Mouse (Mus musculus) embryonic facial prominence, embryonic 12.5 days (tissue): ENCODE measurements at regions not wholly inside any gene's neighbourhood (a gene's known extent, or its start where the extent isn't known, plus 50 kb on each side); places are given as distances from the start of the nearest gene placed in this dataset.
"Not testable (repeated sequence)": the region's sequence is repeated elsewhere in the genome, so short reads cannot be mapped to it uniquely, and the experiment has no call there.

Source experiments
- ATAC-seq: fragments of 200-750 bp; cut with Nextera tagmentation; 2 replicates; pipeline ENCODE4 v1.8.0; 2017; ENCODE audit not compliant: insufficient number of reproducible peaks, insufficient read depth, low FRiP score, low TSS enrichment
- H3K27ac ChIP-seq: fragments of 300-500 bp; sonication (generic); 2 replicates; pipeline ENCODE4 v1.5.1; 2016; ENCODE audit warnings: mild to moderate bottlenecking
- H3K27me3 ChIP-seq: fragments of 300-500 bp; sonication (generic); 2 replicates; pipeline ENCODE4 v1.6.1; 2016; ENCODE audit warnings: mild to moderate bottlenecking, moderate library complexity
- H3K36me3 ChIP-seq: fragments of 300-500 bp; sonication (generic); 2 replicates; pipeline ENCODE4 v1.6.1; 2016; ENCODE audit warnings: mild to moderate bottlenecking
- H3K4me1 ChIP-seq: fragments of 300-500 bp; sonication (generic); 2 replicates; pipeline ENCODE4 v1.6.1; 2016
- H3K4me2 ChIP-seq: fragments of 300-500 bp; sonication (generic); replicated peaks from 2 replicates; pipeline ENCODE4 v1.6.1; 2016; ENCODE audit warnings: mild to moderate bottlenecking, moderate library complexity
- H3K4me3 ChIP-seq: fragments of 300-500 bp; sonication (generic); 2 replicates; pipeline ENCODE4 v1.5.1; 2016; ENCODE audit warnings: mild to moderate bottlenecking
- H3K9ac ChIP-seq: fragments of 300-500 bp; sonication (generic); 2 replicates; pipeline ENCODE4 v1.6.1; 2016; ENCODE audit warnings: mild to moderate bottlenecking, moderate library complexity
- H3K9me3 ChIP-seq: fragments of 300-500 bp; sonication (generic); 2 replicates; pipeline ENCODE4 v1.6.1; 2016; ENCODE audit warnings: mild to moderate bottlenecking, moderate library complexity
- WGBS: fragments of 180-500 bp; shearing (Covaris S2); methylation state at CpG from one replicate; pipeline ENCODE4 v1.1.7; 2016; 5-methylcytosine and 5-hydroxymethylcytosine counted together

- H3K27ac ChIP-seq = no peak overlapping the region
- H3K9ac ChIP-seq = no peak overlapping the region
- no peaks in the 10 kb centered on the region for H3K9me3 ChIP-seq
- H3K4me2 ChIP-seq = no peak overlapping the region
- H3K4me3 ChIP-seq = no peak overlapping the region
- H3K27me3 ChIP-seq = no peaks in the 10 kb centered on the region
- peaks cover 5% of the 10 kb centered on the region; the same call in 1 of the 2 replicates for H3K4me1 ChIP-seq
- 56% methylated on average over 5 of the region's 5 CpGs for WGBS
- no peaks in the 10 kb centered on the region for H3K36me3 ChIP-seq
- ATAC-seq = no peak
These were observed 87.2 kb upstream of the Pfn2 start for GRCm38 (mm10) chr3:57935042-57935610.

GRCm38 (mm10) chr3:57940504-57941381, 92.9 kb upstream of the Pfn2 start:
- no peak overlapping the region for H3K4me2 ChIP-seq
- 83% methylated on average over 4 of the region's 4 CpGs for WGBS
- no peak overlapping the region for H3K4me3 ChIP-seq
- H3K4me1 ChIP-seq = no peaks in the 10 kb centered on the region
- no peak overlapping the region for H3K27ac ChIP-seq
- ATAC-seq = no peak
- no peaks in the 10 kb centered on the region for H3K36me3 ChIP-seq
- H3K27me3 ChIP-seq = no peaks in the 10 kb centered on the region
- H3K9me3 ChIP-seq = no peaks in the 10 kb centered on the region
- no peak overlapping the region for H3K9ac ChIP-seq

- Histone ChIP-seq H3K4me3 (no peak overlapping the region), H3K36me3 (no peaks in the 10 kb centered on the region), H3K9ac (no peak overlapping the region), H3K27me3 (no peaks in the 10 kb centered on the region), H3K4me1 (no peaks in the 10 kb centered on the region), H3K4me2 (no peak overlapping the region), H3K27ac (no peak overlapping the region), H3K9me3 (no peaks in the 10 kb centered on the region)
- no peak for ATAC-seq
- 81% methylated on average over 2 of the region's 2 CpGs for WGBS
These were observed 96.8 kb upstream of the Pfn2 start for GRCm38 (mm10) chr3:57944698-57945097.

GRCm38 (mm10) chr3:57945765-57946164, 97.9 kb upstream of the Pfn2 start:
- Histone ChIP-seq H3K9ac (no peak overlapping the region), H3K27ac (no peak overlapping the region), H3K4me3 (no peak overlapping the region), H3K4me2 (no peak overlapping the region), H3K36me3 (no peaks in the 10 kb centered on the region), H3K27me3 (no peaks in the 10 kb centered on the region), H3K9me3 (no peaks in the 10 kb centered on the region), H3K4me1 (no peaks in the 10 kb centered on the region)
- ATAC-seq = no peak
- WGBS = 84% methylated on average over 5 of the region's 5 CpGs

DNA sequence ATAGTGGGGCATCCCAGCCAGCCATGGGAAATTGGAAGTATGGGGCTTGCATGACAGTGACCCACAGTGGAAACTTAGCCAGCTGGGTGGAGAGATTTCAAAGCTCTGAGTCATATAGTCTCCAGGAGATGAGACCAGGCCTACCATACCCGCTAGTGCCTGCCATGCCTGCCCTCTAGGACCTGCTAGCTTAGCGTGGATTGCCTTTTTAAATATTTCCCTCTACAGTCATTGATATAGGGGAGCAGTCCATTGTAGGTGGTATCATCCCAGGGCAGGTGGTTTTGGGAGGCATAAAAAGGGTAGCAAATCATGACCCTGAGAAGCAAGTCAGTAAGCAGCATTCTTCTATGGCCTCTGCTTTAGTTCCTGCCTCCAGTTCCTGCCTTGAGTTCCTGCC, 99.5 kb upstream of the Pfn2 start:
- 88% methylated on average over 2 of the region's 2 CpGs for WGBS
- no peak overlapping the region for H3K4me3 ChIP-seq
- no peak overlapping the region for H3K27ac ChIP-seq
- no peaks in the 10 kb centered on the region for H3K27me3 ChIP-seq
- no peaks in the 10 kb centered on the region for H3K9me3 ChIP-seq
- no peak for ATAC-seq
- no peak overlapping the region for H3K9ac ChIP-seq
- H3K4me1 ChIP-seq = no peaks in the 10 kb centered on the region; the same call in 1 of the 2 replicates
- no peak overlapping the region for H3K4me2 ChIP-seq
- H3K36me3 ChIP-seq = no peaks in the 10 kb centered on the region

GRCm38 (mm10) chr3:57948720-57949119, 100.8 kb upstream of the Pfn2 start:
- Histone ChIP-seq H3K4me1 (no peaks in the 10 kb centered on the region; the same call in 1 of the 2 replicates), H3K9ac (no peak overlapping the region), H3K36me3 (no peaks in the 10 kb centered on the region), H3K9me3 (no peaks in the 10 kb centered on the region), H3K4me2 (no peak overlapping the region), H3K27ac (no peak overlapping the region), H3K4me3 (no peak overlapping the region), H3K27me3 (no peaks in the 10 kb centered on the region)
- WGBS = 83% methylated on average over 1 of the region's 1 CpGs
- ATAC-seq = no peak

GRCm38 (mm10) chr3:57950431-57951331, 102.8 kb upstream of the Pfn2 start:
- no peaks in the 10 kb centered on the region; the same call in 1 of the 2 replicates for H3K4me1 ChIP-seq
- H3K9ac ChIP-seq = no peak overlapping the region
- H3K4me2 ChIP-seq = no peak overlapping the region
- H3K36me3 ChIP-seq = no peaks in the 10 kb centered on the region
- H3K9me3 ChIP-seq = no peaks in the 10 kb centered on the region
- H3K27ac ChIP-seq = no peak overlapping the region
- H3K4me3 ChIP-seq = no peak overlapping the region
- no peak for ATAC-seq
- 60% methylated on average over 7 of the region's 7 CpGs for WGBS
- H3K27me3 ChIP-seq = no peaks in the 10 kb centered on the region

DNA sequence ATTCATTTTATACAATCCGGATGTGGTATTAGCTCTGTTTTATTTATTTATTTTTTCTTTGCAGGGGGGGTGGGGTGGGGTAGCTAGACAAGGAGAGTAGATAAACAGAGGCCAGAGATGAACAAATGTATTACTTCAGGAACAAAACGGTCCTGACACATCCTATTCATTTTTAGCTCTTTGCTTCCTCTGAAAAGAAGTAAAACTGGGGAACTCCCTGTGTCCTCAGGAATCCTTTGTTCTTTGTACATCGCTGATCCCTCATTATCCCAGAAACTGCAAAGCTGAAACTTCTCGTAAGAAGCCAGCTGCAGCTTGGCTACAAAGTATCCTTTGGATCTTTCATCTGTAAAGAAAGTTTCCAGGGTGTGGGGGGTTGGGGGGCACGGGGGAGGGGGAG, 103.6 kb upstream of the Pfn2 start:
- H3K27ac ChIP-seq = no peak overlapping the region
- no peaks in the 10 kb centered on the region for H3K36me3 ChIP-seq
- H3K4me1 ChIP-seq = no peaks in the 10 kb centered on the region; the same call in 1 of the 2 replicates
- H3K4me2 ChIP-seq = no peak overlapping the region
- ATAC-seq = no peak
- H3K9ac ChIP-seq = no peak overlapping the region
- WGBS = 42% methylated on average over 5 of the region's 5 CpGs
- no peaks in the 10 kb centered on the region for H3K27me3 ChIP-seq
- H3K9me3 ChIP-seq = no peaks in the 10 kb centered on the region
- H3K4me3 ChIP-seq = no peak overlapping the region

DNA sequence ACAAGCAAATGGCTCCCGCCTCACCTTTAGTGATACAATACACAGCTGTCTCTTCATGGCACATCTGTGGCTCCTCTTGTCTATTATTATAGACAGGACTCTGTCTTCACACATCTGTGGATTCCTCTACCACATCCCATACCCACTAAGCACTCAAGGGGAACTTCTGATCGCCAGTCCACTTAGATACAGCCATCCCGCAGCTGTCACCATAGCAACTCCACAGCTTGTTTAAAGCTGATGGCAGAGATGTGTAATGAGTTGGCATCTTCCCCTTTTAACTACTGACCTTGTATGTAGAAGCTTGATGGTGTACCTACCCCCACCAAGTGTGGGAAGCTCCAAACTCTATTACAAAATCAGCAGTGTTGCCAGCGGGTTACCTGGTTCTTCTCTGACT, 109.5 kb upstream of the Pfn2 start:
- no peak for ATAC-seq

GRCm38 (mm10) chr3:57963965-57964364, 116.1 kb upstream of the Pfn2 start:
- no peaks in the 10 kb centered on the region for H3K36me3 ChIP-seq
- H3K4me2 ChIP-seq = no peak overlapping the region
- H3K27me3 ChIP-seq = no peaks in the 10 kb centered on the region
- no peaks in the 10 kb centered on the region for H3K9me3 ChIP-seq
- ATAC-seq = no peak
- no peak overlapping the region for H3K27ac ChIP-seq
- no peak overlapping the region for H3K9ac ChIP-seq
- WGBS = 85% methylated on average over 7 of the region's 7 CpGs
- H3K4me3 ChIP-seq = no peak overlapping the region
- no peaks in the 10 kb centered on the region for H3K4me1 ChIP-seq

More for the DNA sequence above, 109.5 kb upstream of the Pfn2 start:
- Histone ChIP-seq H3K27ac (no peak overlapping the region), H3K4me2 (no peak overlapping the region), H3K4me3 (no peak overlapping the region), H3K4me1 (no peaks in the 10 kb centered on the region), H3K27me3 (no peaks in the 10 kb centered on the region), H3K9me3 (no peaks in the 10 kb centered on the region), H3K9ac (no peak overlapping the region), H3K36me3 (no peaks in the 10 kb centered on the region)
- WGBS = 88% methylated on average over 4 of the region's 4 CpGs

GRCm38 (mm10) chr3:57970614-57971013, 122.7 kb upstream of the Pfn2 start:
- 71% methylated on average over 2 of the region's 2 CpGs for WGBS
- not testable (repeated sequence) for H3K9me3 ChIP-seq, H3K4me2 ChIP-seq, H3K9ac ChIP-seq, H3K4me3 ChIP-seq, H3K36me3 ChIP-seq, H3K27ac ChIP-seq, ATAC-seq, H3K27me3 ChIP-seq
- peaks cover 23% of the 10 kb centered on the region; the same call in 1 of the 2 replicates for H3K4me1 ChIP-seq
